Mouse (Mus musculus): ENCODE data around the gene Lcn8. TPM values are rescaled to one million over a fixed set of nuclear protein-coding genes. Genes with fewer than 3 reads are reported as not detected.
A peak's percentile ranks its signal among the peaks of the same experiment; 100 is the strongest.

The Lcn8 gene
- polyA plus RNA-seq (2012; fragmentation: generic; extraction: Trizol) = not detected

GRCm38 (mm10) chr2:25652902-25653301 is at the start of gene Lcn8:
Gene Lcn8, plus strand, starts transcription at chr2:25653120.
- Histone ChIP-seq H3K27me3 (ENCODE audit: control insufficient read depth, insufficient read depth, insufficient read length) (peaks cover 52% of the 10 kb centered on the region), H3K4me2 (ENCODE audit: low read depth) (no peak within 1 kb of the TSS), H3K4me3 (no peak within 1 kb of the TSS), H3K36me3 (ENCODE audit: control insufficient read depth, insufficient read depth) (no peaks in the 10 kb centered on the region), H3ac (ENCODE audit: control insufficient read depth, insufficient read length) (no peak within 1 kb of the TSS), H3K79me2 (ENCODE audit: control insufficient read depth, insufficient read depth) (no peaks in the 10 kb centered on the region)
- TF ChIP-seq POLR2A (IDR thresholded peaks at IDR 0.05; ENCODE audit: insufficient read length, low read depth) (no peak), REST (IDR thresholded peaks at IDR 0.05; ENCODE audit: insufficient read depth, insufficient read length) (no peak), TCF3 (IDR thresholded peaks at IDR 0.05; ENCODE audit: insufficient read length, low read depth) (no peak), CEBPB (IDR thresholded peaks at IDR 0.05; ENCODE audit: insufficient read depth, poor library complexity, severe bottlenecking) (no peak), SRF (IDR thresholded peaks at IDR 0.05; ENCODE audit: control insufficient read depth, insufficient read length, low read depth) (no peak), MAX (IDR thresholded peaks at IDR 0.05; ENCODE audit: low read depth) (no peak), POLR2AphosphoS2 (IDR thresholded peaks at IDR 0.05; ENCODE audit: insufficient read length, low read depth) (no peak), USF1 (IDR thresholded peaks at IDR 0.05; ENCODE audit: low read depth) (no peak), TCF12 (IDR thresholded peaks at IDR 0.05; ENCODE audit: insufficient read depth, poor library complexity, severe bottlenecking) (no peak), E2F4 (IDR thresholded peaks at IDR 0.05; ENCODE audit: insufficient read depth) (no peak)

- Histone ChIP-seq H3K4me2 (ENCODE audit: low read depth) (peak within 1 kb of the TSS; percentile 100), H3ac (ENCODE audit: control insufficient read depth, insufficient read length) (peak within 1 kb of the TSS; percentile 67), H3K79me2 (ENCODE audit: control insufficient read depth, insufficient read depth) (peaks cover 46% of the 10 kb centered on the region), H3K36me3 (ENCODE audit: control insufficient read depth, insufficient read depth) (no peaks in the 10 kb centered on the region), H3K4me3 (peak within 1 kb of the TSS; percentile 75), H3K27me3 (ENCODE audit: control insufficient read depth, insufficient read depth, insufficient read length) (no peaks in the 10 kb centered on the region)
- TF ChIP-seq MAX (IDR thresholded peaks at IDR 0.05; ENCODE audit: low read depth) (no peak), MYOD1 (IDR thresholded peaks at IDR 0.05; ENCODE audit: control insufficient read depth in 1 of 3, insufficient read length in 2 of 3, low read depth in 2 of 3) (peak in 1 of 3 experiments; percentile 48), E2F4 (IDR thresholded peaks at IDR 0.05; ENCODE audit: insufficient read depth) (peak; percentile 5), POLR2AphosphoS2 (IDR thresholded peaks at IDR 0.05; ENCODE audit: insufficient read length, low read depth) (peak; percentile 91), POLR2A (IDR thresholded peaks at IDR 0.05; ENCODE audit: insufficient read length, low read depth) (peak; percentile 98), CEBPB (IDR thresholded peaks at IDR 0.05; ENCODE audit: insufficient read depth, poor library complexity, severe bottlenecking) (no peak), SRF (IDR thresholded peaks at IDR 0.05; ENCODE audit: control insufficient read depth, insufficient read length, low read depth) (peak; percentile 74), REST (IDR thresholded peaks at IDR 0.05; ENCODE audit: insufficient read depth, insufficient read length) (no peak), USF1 (IDR thresholded peaks at IDR 0.05; ENCODE audit: low read depth) (no peak), TCF12 (IDR thresholded peaks at IDR 0.05; ENCODE audit: insufficient read depth, poor library complexity, severe bottlenecking) (no peak), TCF3 (IDR thresholded peaks at IDR 0.05; ENCODE audit: insufficient read length, low read depth) (no peak), MYOG (IDR thresholded peaks at IDR 0.05; ENCODE audit: control insufficient read depth in 1 of 3, insufficient read depth in 1 of 3, insufficient read length in 2 of 3, low read depth in 2 of 3) (peak in 2 of 3 experiments; percentile 4 to 22)
These were observed 44.9 kb upstream of the Lcn8 start, which contains the start of gene Rabl6 for GRCm38 (mm10) chr2:25607761-25608622. Gene Rabl6, minus strand, starts transcription at chr2:25608521.

- TF ChIP-seq POLR2AphosphoS2 (IDR thresholded peaks at IDR 0.05; ENCODE audit: insufficient read length, low read depth) (no peak), MYOG (IDR thresholded peaks at IDR 0.05; ENCODE audit: control insufficient read depth in 1 of 3, insufficient read depth in 1 of 3, insufficient read length in 2 of 3, low read depth in 2 of 3) (no peak), E2F4 (IDR thresholded peaks at IDR 0.05; ENCODE audit: insufficient read depth) (no peak), REST (IDR thresholded peaks at IDR 0.05; ENCODE audit: insufficient read depth, insufficient read length) (no peak), CEBPB (IDR thresholded peaks at IDR 0.05; ENCODE audit: insufficient read depth, poor library complexity, severe bottlenecking) (no peak), MYOD1 (IDR thresholded peaks at IDR 0.05; ENCODE audit: control insufficient read depth in 1 of 3, insufficient read length in 2 of 3, low read depth in 2 of 3) (no peak), POLR2A (IDR thresholded peaks at IDR 0.05; ENCODE audit: insufficient read length, low read depth) (no peak), SRF (IDR thresholded peaks at IDR 0.05; ENCODE audit: control insufficient read depth, insufficient read length, low read depth) (no peak), TCF12 (IDR thresholded peaks at IDR 0.05; ENCODE audit: insufficient read depth, poor library complexity, severe bottlenecking) (no peak), USF1 (IDR thresholded peaks at IDR 0.05; ENCODE audit: low read depth) (no peak), MAX (IDR thresholded peaks at IDR 0.05; ENCODE audit: low read depth) (no peak), TCF3 (IDR thresholded peaks at IDR 0.05; ENCODE audit: insufficient read length, low read depth) (no peak)
- peak overlapping the region; percentile 75 for H3K4me3 ChIP-seq
- H3K27me3 ChIP-seq (ENCODE audit: control insufficient read depth, insufficient read depth, insufficient read length) = no peaks in the 10 kb centered on the region
- peak overlapping the region; percentile 67 for H3ac ChIP-seq (ENCODE audit: control insufficient read depth, insufficient read length)
- H3K4me2 ChIP-seq (ENCODE audit: low read depth) = peak overlapping the region; percentile 79
- H3K79me2 ChIP-seq (ENCODE audit: control insufficient read depth, insufficient read depth) = peaks cover 44% of the 10 kb centered on the region
- no peaks in the 10 kb centered on the region for H3K36me3 ChIP-seq (ENCODE audit: control insufficient read depth, insufficient read depth)
These were observed 44.2 kb upstream of the Lcn8 start for GRCm38 (mm10) chr2:25608671-25609070.

- Histone ChIP-seq H3K27me3 (ENCODE audit: control insufficient read depth, insufficient read depth, insufficient read length) (peaks cover 47% of the 10 kb centered on the region), H3ac (ENCODE audit: control insufficient read depth, insufficient read length) (no peak overlapping the region), H3K36me3 (ENCODE audit: control insufficient read depth, insufficient read depth) (no peaks in the 10 kb centered on the region), H3K4me2 (ENCODE audit: low read depth) (no peak overlapping the region), H3K4me3 (no peak overlapping the region), H3K79me2 (ENCODE audit: control insufficient read depth, insufficient read depth) (no peaks in the 10 kb centered on the region)
- TF ChIP-seq POLR2AphosphoS2 (IDR thresholded peaks at IDR 0.05; ENCODE audit: insufficient read length, low read depth) (no peak), MAX (IDR thresholded peaks at IDR 0.05; ENCODE audit: low read depth) (no peak), TCF3 (IDR thresholded peaks at IDR 0.05; ENCODE audit: insufficient read length, low read depth) (no peak), REST (IDR thresholded peaks at IDR 0.05; ENCODE audit: insufficient read depth, insufficient read length) (no peak), E2F4 (IDR thresholded peaks at IDR 0.05; ENCODE audit: insufficient read depth) (no peak), MYOG (IDR thresholded peaks at IDR 0.05; ENCODE audit: control insufficient read depth in 1 of 3, insufficient read depth in 1 of 3, insufficient read length in 2 of 3, low read depth in 2 of 3) (no peak), USF1 (IDR thresholded peaks at IDR 0.05; ENCODE audit: low read depth) (no peak), POLR2A (IDR thresholded peaks at IDR 0.05; ENCODE audit: insufficient read length, low read depth) (no peak), TCF12 (IDR thresholded peaks at IDR 0.05; ENCODE audit: insufficient read depth, poor library complexity, severe bottlenecking) (no peak), SRF (IDR thresholded peaks at IDR 0.05; ENCODE audit: control insufficient read depth, insufficient read length, low read depth) (no peak), CEBPB (IDR thresholded peaks at IDR 0.05; ENCODE audit: insufficient read depth, poor library complexity, severe bottlenecking) (no peak), MYOD1 (IDR thresholded peaks at IDR 0.05; ENCODE audit: control insufficient read depth in 1 of 3, insufficient read length in 2 of 3, low read depth in 2 of 3) (no peak)
These were observed 36.5 kb upstream of the Lcn8 start for GRCm38 (mm10) chr2:25616398-25616797.
